Mouse (Mus musculus): ENCODE data around the gene Tm4sf20. TPM values are rescaled to one million over a fixed set of nuclear protein-coding genes. Genes with fewer than 3 reads are reported as not detected.

The Tm4sf20 gene
- polyA plus RNA-seq, 1 experiment from 2014 or later, result 0.53 TPM

DNA sequence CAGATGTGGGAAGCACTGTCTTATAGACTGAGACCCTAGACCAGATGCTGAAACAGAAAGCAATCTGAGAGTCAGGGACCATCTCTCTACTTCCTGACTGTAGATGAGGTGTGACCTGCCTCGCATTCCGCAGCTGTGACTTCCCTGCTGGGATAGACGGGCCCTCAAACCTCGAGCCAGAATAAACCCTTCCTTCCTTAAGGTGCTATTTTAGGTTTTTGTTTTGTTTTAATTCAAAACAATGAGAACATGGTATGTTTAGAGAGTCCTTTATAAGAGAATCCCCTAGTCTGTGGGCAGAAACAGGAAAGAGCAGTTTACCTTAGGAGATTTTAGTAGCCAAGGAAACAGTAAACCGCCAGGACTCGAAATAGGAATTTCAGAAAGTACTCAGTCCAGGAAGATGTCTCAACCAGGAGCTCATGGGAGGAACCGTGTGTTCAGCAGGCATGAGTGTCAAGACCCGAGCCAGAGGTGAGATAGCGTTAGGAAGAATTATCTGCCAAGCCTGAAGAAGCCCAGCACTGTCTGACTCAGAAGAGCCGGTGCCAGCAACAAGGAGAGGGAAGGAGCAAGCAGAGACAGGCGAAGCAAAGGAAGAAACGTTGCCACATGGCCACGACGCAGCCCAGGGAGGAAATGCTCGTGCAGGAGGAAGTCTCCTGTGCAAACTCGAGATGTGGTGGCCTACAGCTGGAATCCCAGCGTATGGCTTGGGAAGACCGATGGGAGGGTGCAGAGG is 27.6 kb upstream of the Tm4sf20 start:
- Histone ChIP-seq H3K27me3 (ENCODE audit: insufficient read depth, low read length) (no peaks in the 10 kb centered on the region), H3K4me2 (ENCODE audit: low read length) (no peak overlapping the region), H3K4me1 (replicated peaks; ENCODE audit: insufficient read depth, low read length) (no peaks in the 10 kb centered on the region), H3K9ac (ENCODE audit: low read depth, low read length) (no peak overlapping the region), H3K36me3 (ENCODE audit: insufficient read depth, low read length) (no peaks in the 10 kb centered on the region), H3K4me3 (replicated peaks; ENCODE audit: low read depth, low read length) (no peak overlapping the region), H3K27ac (no peak overlapping the region), H3K9me3 (replicated peaks; ENCODE audit: low read length) (no peaks in the 10 kb centered on the region)
- 47% methylated on average over 18 of the region's 18 CpGs for WGBS
- DNase-seq (ENCODE audit: low spot score), result peak; percentile 26
- ATAC-seq (replicated peaks; ENCODE audit: low FRiP score, low read depth), result no peak
- TF ChIP-seq CTCF (IDR thresholded peaks at IDR 0.05; ENCODE audit: low read depth), result no peak

GRCm38 (mm10) chr1:82795211-82795610 is 26.9 kb upstream of the Tm4sf20 start:
- H3K4me2 ChIP-seq (ENCODE audit: low read length), result no peak overlapping the region
- 66% methylated on average over 2 of the region's 2 CpGs for WGBS
- no peaks in the 10 kb centered on the region for H3K9me3 ChIP-seq (replicated peaks; ENCODE audit: low read length)
- ATAC-seq (replicated peaks; ENCODE audit: low FRiP score, low read depth) (no peak), DNase-seq (ENCODE audit: low spot score) (peak; percentile 29)
- no peak overlapping the region for H3K4me3 ChIP-seq (replicated peaks; ENCODE audit: low read depth, low read length)
- H3K9ac ChIP-seq (ENCODE audit: low read depth, low read length), result no peak overlapping the region
- no peaks in the 10 kb centered on the region for H3K27me3 ChIP-seq (ENCODE audit: insufficient read depth, low read length)
- no peak overlapping the region for H3K27ac ChIP-seq
- no peaks in the 10 kb centered on the region for H3K36me3 ChIP-seq (ENCODE audit: insufficient read depth, low read length)
- no peak for TF ChIP-seq CTCF (IDR thresholded peaks at IDR 0.05; ENCODE audit: low read depth)
- H3K4me1 ChIP-seq (replicated peaks; ENCODE audit: insufficient read depth, low read length), result no peaks in the 10 kb centered on the region

GRCm38 (mm10) chr1:82793986-82794385 is 25.7 kb upstream of the Tm4sf20 start:
- no peak for TF ChIP-seq CTCF (IDR thresholded peaks at IDR 0.05; ENCODE audit: low read depth)
- no peak overlapping the region for H3K27ac ChIP-seq
- no peak overlapping the region for H3K4me2 ChIP-seq (ENCODE audit: low read length)
- no peaks in the 10 kb centered on the region for H3K36me3 ChIP-seq (ENCODE audit: insufficient read depth, low read length)
- DNase-seq (ENCODE audit: low spot score) (no peak), ATAC-seq (replicated peaks; ENCODE audit: low FRiP score, low read depth) (no peak)
- no peaks in the 10 kb centered on the region for H3K4me1 ChIP-seq (replicated peaks; ENCODE audit: insufficient read depth, low read length)
- no peaks in the 10 kb centered on the region for H3K9me3 ChIP-seq (replicated peaks; ENCODE audit: low read length)
- no peak overlapping the region for H3K9ac ChIP-seq (ENCODE audit: low read depth, low read length)
- H3K27me3 ChIP-seq (ENCODE audit: insufficient read depth, low read length), result no peaks in the 10 kb centered on the region
- WGBS, result 69% methylated on average over 4 of the region's 4 CpGs
- no peak overlapping the region for H3K4me3 ChIP-seq (replicated peaks; ENCODE audit: low read depth, low read length)

DNA sequence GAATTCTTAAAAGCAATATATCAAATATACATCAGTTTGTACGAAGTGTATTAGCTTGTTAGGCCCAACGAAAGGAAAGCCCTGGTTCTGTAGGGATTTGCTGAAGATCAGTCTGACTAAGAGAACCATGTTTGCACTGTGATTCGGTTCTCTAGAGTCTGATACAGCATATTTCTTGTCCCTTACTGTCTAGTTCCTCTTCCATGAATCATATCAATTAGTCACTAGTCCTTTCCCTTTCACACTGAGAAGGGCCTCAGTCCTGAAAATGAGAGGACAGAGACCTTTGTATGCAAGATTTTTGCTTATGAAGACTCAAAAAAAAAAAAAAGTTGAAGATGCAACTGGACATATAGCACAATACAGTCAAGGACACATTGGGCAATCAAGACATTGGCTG is 24.8 kb upstream of the Tm4sf20 start:
- 85% methylated on average over 3 of the region's 3 CpGs for WGBS
- Histone ChIP-seq H3K27me3 (ENCODE audit: insufficient read depth, low read length) (no peaks in the 10 kb centered on the region), H3K9ac (ENCODE audit: low read depth, low read length) (no peak overlapping the region), H3K36me3 (ENCODE audit: insufficient read depth, low read length) (no peaks in the 10 kb centered on the region), H3K4me1 (replicated peaks; ENCODE audit: insufficient read depth, low read length) (no peaks in the 10 kb centered on the region), H3K4me2 (ENCODE audit: low read length) (no peak overlapping the region), H3K4me3 (replicated peaks; ENCODE audit: low read depth, low read length) (no peak overlapping the region), H3K27ac (no peak overlapping the region), H3K9me3 (replicated peaks; ENCODE audit: low read length) (no peaks in the 10 kb centered on the region)
- no peak for TF ChIP-seq CTCF (IDR thresholded peaks at IDR 0.05; ENCODE audit: low read depth)
- DNase-seq (ENCODE audit: low spot score), result no peak
- ATAC-seq (replicated peaks; ENCODE audit: low FRiP score, low read depth), result no peak

DNA sequence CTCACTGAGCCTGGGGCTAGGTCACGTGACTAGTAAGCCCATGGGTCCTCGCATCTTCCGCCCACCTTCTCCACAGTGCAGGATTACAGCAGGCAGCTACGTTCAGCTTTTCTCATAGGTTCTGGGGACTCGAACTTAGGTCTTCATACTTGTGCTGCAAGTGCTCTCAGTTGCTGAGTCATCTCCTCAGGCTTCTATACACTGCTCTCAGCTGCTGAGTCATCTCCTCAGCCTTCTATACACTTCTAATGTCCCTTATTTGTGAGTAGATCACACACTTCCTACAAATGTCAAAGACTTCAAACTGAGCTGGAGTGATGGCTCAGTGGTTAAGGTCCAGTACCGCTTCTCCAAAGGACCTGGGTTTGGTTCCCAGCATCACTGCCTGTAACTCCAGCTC is 24.0 kb upstream of the Tm4sf20 start:
- WGBS, result 88% methylated on average over 6 of the region's 6 CpGs

DNA sequence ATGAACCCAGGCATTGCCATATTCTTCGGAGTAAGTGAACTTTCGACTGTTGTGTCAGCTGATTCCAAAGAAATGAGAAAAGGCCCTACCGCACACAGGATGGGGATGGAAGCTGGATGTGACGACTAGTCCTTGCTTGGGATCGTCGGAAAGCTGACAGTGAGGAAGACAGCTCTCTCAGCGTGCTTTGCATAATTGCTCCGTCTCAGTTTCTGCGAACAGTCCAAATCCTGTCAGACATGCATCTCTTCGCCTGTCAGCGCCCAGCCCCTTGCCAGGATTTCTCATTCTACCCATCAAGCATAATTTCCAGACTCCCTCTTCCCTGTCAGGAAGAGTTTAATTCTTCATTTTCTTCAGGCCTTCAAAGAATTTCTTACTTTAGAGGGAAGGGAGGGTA is 22.8 kb upstream of the Tm4sf20 start:
- H3K4me3 ChIP-seq (replicated peaks; ENCODE audit: low read depth, low read length), result no peak overlapping the region
- no peaks in the 10 kb centered on the region for H3K9me3 ChIP-seq (replicated peaks; ENCODE audit: low read length)
- no peaks in the 10 kb centered on the region for H3K36me3 ChIP-seq (ENCODE audit: insufficient read depth, low read length)
- DNase-seq (ENCODE audit: low spot score) (no peak), ATAC-seq (replicated peaks; ENCODE audit: low FRiP score, low read depth) (no peak)
- no peaks in the 10 kb centered on the region for H3K4me1 ChIP-seq (replicated peaks; ENCODE audit: insufficient read depth, low read length)
- WGBS, result 89% methylated on average over 11 of the region's 11 CpGs
- H3K27me3 ChIP-seq (ENCODE audit: insufficient read depth, low read length), result no peaks in the 10 kb centered on the region
- no peak overlapping the region for H3K4me2 ChIP-seq (ENCODE audit: low read length)
- H3K27ac ChIP-seq, result no peak overlapping the region
- no peak overlapping the region for H3K9ac ChIP-seq (ENCODE audit: low read depth, low read length)
- TF ChIP-seq CTCF (IDR thresholded peaks at IDR 0.05; ENCODE audit: low read depth), result no peak

More for the DNA sequence above, 24.0 kb upstream of the Tm4sf20 start:
- H3K9me3 ChIP-seq (replicated peaks; ENCODE audit: low read length), result no peaks in the 10 kb centered on the region
- H3K4me2 ChIP-seq (ENCODE audit: low read length), result no peak overlapping the region
- H3K27me3 ChIP-seq (ENCODE audit: insufficient read depth, low read length), result no peaks in the 10 kb centered on the region
- ATAC-seq (replicated peaks; ENCODE audit: low FRiP score, low read depth) (no peak), DNase-seq (ENCODE audit: low spot score) (no peak)
- H3K4me1 ChIP-seq (replicated peaks; ENCODE audit: insufficient read depth, low read length), result no peaks in the 10 kb centered on the region
- no peak for TF ChIP-seq CTCF (IDR thresholded peaks at IDR 0.05; ENCODE audit: low read depth)
- H3K36me3 ChIP-seq (ENCODE audit: insufficient read depth, low read length), result no peaks in the 10 kb centered on the region
- no peak overlapping the region for H3K27ac ChIP-seq
- no peak overlapping the region for H3K4me3 ChIP-seq (replicated peaks; ENCODE audit: low read depth, low read length)
- no peak overlapping the region for H3K9ac ChIP-seq (ENCODE audit: low read depth, low read length)

DNA sequence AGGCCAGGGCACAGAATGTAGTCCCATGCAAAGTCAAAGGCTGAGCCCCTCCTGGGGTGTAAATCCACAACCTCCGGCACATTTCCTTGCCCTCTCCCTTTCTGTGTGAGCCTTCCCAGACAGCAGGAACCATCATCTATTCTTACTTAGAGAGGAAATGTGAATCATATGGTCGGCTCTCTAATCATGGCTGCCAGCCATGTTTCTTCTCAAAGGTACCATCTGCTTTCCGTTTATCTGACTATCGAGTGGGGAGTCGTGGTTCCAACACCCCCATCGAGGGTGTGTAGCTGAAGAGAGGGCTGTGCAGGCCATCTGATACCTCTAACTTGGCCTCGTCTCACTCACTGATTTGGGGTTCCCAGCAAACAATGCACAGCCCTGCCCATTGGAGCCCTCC is 19.8 kb upstream of the Tm4sf20 start:
- no peaks in the 10 kb centered on the region for H3K27me3 ChIP-seq (ENCODE audit: insufficient read depth, low read length)
- no peak for TF ChIP-seq CTCF (IDR thresholded peaks at IDR 0.05; ENCODE audit: low read depth)
- H3K9me3 ChIP-seq (replicated peaks; ENCODE audit: low read length), result no peaks in the 10 kb centered on the region
- H3K4me2 ChIP-seq (ENCODE audit: low read length), result no peak overlapping the region
- no peak for ATAC-seq (replicated peaks; ENCODE audit: low FRiP score, low read depth)
- 72% methylated on average over 7 of the region's 7 CpGs for WGBS
- DNase-seq (ENCODE audit: low spot score), result no peak
- no peaks in the 10 kb centered on the region for H3K36me3 ChIP-seq (ENCODE audit: insufficient read depth, low read length)
- H3K4me1 ChIP-seq (replicated peaks; ENCODE audit: insufficient read depth, low read length), result no peaks in the 10 kb centered on the region
- H3K27ac ChIP-seq, result no peak overlapping the region
- no peak overlapping the region for H3K4me3 ChIP-seq (replicated peaks; ENCODE audit: low read depth, low read length)
- no peak overlapping the region for H3K9ac ChIP-seq (ENCODE audit: low read depth, low read length)
